Mouse (Mus musculus) cerebellum, adult 2 months (tissue): ENCODE data around the gene Lypd8. TPM values are rescaled to one million over a fixed set of nuclear protein-coding genes. Genes with fewer than 3 reads are reported as not detected.

ENCODE experiments used
- DNase-seq, 2 experiments: peaks; one replicate each; pipeline ENCODE4 v3.0.0; 2021
- H3K27ac ChIP-seq: fragments of 200-500 bp; 2 replicates; pipeline ENCODE4 v1.5.1; 2012; ENCODE audit warnings: low read length, control low read depth, inconsistent platforms; ENCODE audit not compliant: insufficient read depth
- H3K27me3 ChIP-seq: fragments of 200-500 bp; 2 replicates; pipeline ENCODE4 v1.6.1; 2012; ENCODE audit warnings: inconsistent platforms, mild to moderate bottlenecking, low read length, moderate library complexity; ENCODE audit not compliant: control insufficient read depth, insufficient read depth
- H3K4me1 ChIP-seq: fragments of 200-500 bp; 2 replicates; pipeline ENCODE4 v1.6.1; 2011; ENCODE audit warnings: low read length; ENCODE audit not compliant: control insufficient read depth, insufficient read depth
- H3K4me3 ChIP-seq: fragments of 200-500 bp; replicated peaks from 2 replicates; pipeline ENCODE3; 2011; ENCODE audit warnings: mild to moderate bottlenecking, low read depth, low read length, control low read depth; ENCODE audit not compliant: insufficient read depth
- CTCF ChIP-seq: fragments of 200-500 bp; IDR thresholded peaks from 2 replicates; pipeline ENCODE4 v1.5.1; 2011; ENCODE audit warnings: low read depth, mild to moderate bottlenecking, control low read depth, low read length, moderate library complexity, borderline replicate concordance; ENCODE audit not compliant: insufficient read depth
- POLR2A ChIP-seq: fragments of 200-500 bp; IDR thresholded peaks from 2 replicates; pipeline ENCODE4 v1.6.1; 2011; ENCODE audit warnings: low read length, control low read depth, borderline replicate concordance; ENCODE audit not compliant: insufficient read depth
- WGBS: fragments of 180-500 bp; shearing (Covaris S2); methylation state at CpG from one replicate; pipeline ENCODE4 v1.1.7; 2018; 5-methylcytosine and 5-hydroxymethylcytosine counted together
- polyA plus RNA-seq: library from polyadenylated mRNA; depleted of rRNA; stranded (reverse); fragments of >200 nt; gene quantifications from 2 replicates; pipeline ENCODE4 v1.2.3, GENCODE M21; 2012; rRNA removed

The Lypd8 gene
- polyA plus RNA-seq, 1 experiment = 0.10 TPM

GRCm38 (mm10) chr11:58418336-58418735 lies 39.5 kb downstream of the Lypd8 start:
- Histone ChIP-seq H3K27me3 (no peaks in the 10 kb centered on the region), H3K4me3 (no peak overlapping the region), H3K4me1 (no peaks in the 10 kb centered on the region), H3K27ac (no peak overlapping the region)
- WGBS = 87% methylated on average over 3 of the region's 3 CpGs
- DNase-seq = no peak
- TF ChIP-seq POLR2A = no peak
- no peak for TF ChIP-seq CTCF

- no peaks in the 10 kb centered on the region for H3K4me1 ChIP-seq
- TF ChIP-seq CTCF (no peak), POLR2A (no peak)
These were observed 42.0 kb downstream of the Lypd8 start, which contains the start of gene 1810065E05Rik for GRCm38 (mm10) chr11:58420815-58421214. Gene 1810065E05Rik (plus strand): TSS chr11:58421111.

GRCm38 (mm10) chr11:58432259-58432658 lies 53.4 kb downstream of the Lypd8 start, which contains the start of gene Gm12253:
Gene Gm12253 (plus strand): TSS chr11:58432559.
- no peak within 1 kb of the TSS for H3K27ac ChIP-seq
- 81% methylated on average over 3 of the region's 3 CpGs for WGBS
- TF ChIP-seq CTCF (no peak), POLR2A (no peak)
- H3K4me1 ChIP-seq = no peaks in the 10 kb centered on the region
- H3K27me3 ChIP-seq = no peaks in the 10 kb centered on the region; the same call in 1 of the 2 replicates
- no peak for DNase-seq
- no peak within 1 kb of the TSS for H3K4me3 ChIP-seq

More at GRCm38 (mm10) chr11:58420815-58421214, 42.0 kb downstream of the Lypd8 start, which contains the start of gene 1810065E05Rik:
- Histone ChIP-seq H3K4me3 (no peak within 1 kb of the TSS), H3K27me3 (no peaks in the 10 kb centered on the region), H3K27ac (no peak within 1 kb of the TSS)
- WGBS = 78% methylated on average over 1 of the region's 1 CpGs
- DNase-seq = no peak

- no peak overlapping the region for H3K27ac ChIP-seq
- DNase-seq = no peak
- no peak overlapping the region for H3K4me3 ChIP-seq
- TF ChIP-seq POLR2A (no peak), CTCF (no peak)
- no peaks in the 10 kb centered on the region for H3K4me1 ChIP-seq
- H3K27me3 ChIP-seq = no peaks in the 10 kb centered on the region; the same call in 1 of the 2 replicates
- WGBS = 72% methylated on average over 5 of the region's 5 CpGs
These were observed 59.0 kb downstream of the Lypd8 start for GRCm38 (mm10) chr11:58437866-58438265.

Other genes starting within 250 kb of the Lypd8 start
- gene Gemin5, start 210.5 kb upstream of the Lypd8 start, polyA plus RNA-seq = 8.7 and 9.1 TPM in 2 replicates
- gene Mrpl22, start 207.4 kb upstream of the Lypd8 start, polyA plus RNA-seq = 62.0 and 66.5 TPM in 2 replicates
- 3.3 and 4.9 TPM in 2 replicates for gene Igtp, start 179.5 kb upstream of the Lypd8 start, polyA plus RNA-seq
- 3.2 and 3.4 TPM in 2 replicates for gene Irgm2, start 179.4 kb upstream of the Lypd8 start, polyA plus RNA-seq
- gene 4930438A08Rik, start 104.2 kb upstream of the Lypd8 start, polyA plus RNA-seq = 0.06 TPM in 1 of 2 replicates, not detected in the other
- 74.5 and 81.1 TPM in 2 replicates for gene Zfp692, start 72.0 kb upstream of the Lypd8 start, polyA plus RNA-seq
- 45.5 and 45.9 TPM in 2 replicates for gene Zfp672, start 48.7 kb upstream of the Lypd8 start, polyA plus RNA-seq
- 63.3 and 64.5 TPM in 2 replicates for gene Sh3bp5l, start 48.3 kb upstream of the Lypd8 start, polyA plus RNA-seq
- not detected in 2 replicates for gene 1810065E05Rik, start 42.1 kb downstream of the Lypd8 start, polyA plus RNA-seq
- not detected in 2 replicates for gene Gm12253, start 53.5 kb downstream of the Lypd8 start, polyA plus RNA-seq
- not detected in 2 replicates for gene Lypd9, start 73.9 kb downstream of the Lypd8 start, polyA plus RNA-seq
- gene Olfr30, start 83.2 kb downstream of the Lypd8 start, polyA plus RNA-seq = not detected in 2 replicates
- gene Olfr332, start 113.5 kb downstream of the Lypd8 start, polyA plus RNA-seq = not detected in 2 replicates
- gene Olfr331, start 123.5 kb downstream of the Lypd8 start, polyA plus RNA-seq = not detected in 2 replicates
- gene Olfr330, start 155.8 kb downstream of the Lypd8 start, polyA plus RNA-seq = not detected in 2 replicates
- gene Olfr329-ps, start 167.4 kb downstream of the Lypd8 start, polyA plus RNA-seq = not detected in 2 replicates
- gene Olfr328, start 176.6 kb downstream of the Lypd8 start, polyA plus RNA-seq = 0.07 and 0.11 TPM in 2 replicates
- gene Olfr224, start 191.5 kb downstream of the Lypd8 start, polyA plus RNA-seq = 0.08 TPM in 1 of 2 replicates, not detected in the other
- gene Olfr325, start 198.7 kb downstream of the Lypd8 start, polyA plus RNA-seq = not detected in 2 replicates
- not detected in 2 replicates for gene Olfr324, start 216.1 kb downstream of the Lypd8 start, polyA plus RNA-seq
- not detected in 2 replicates for gene 2210407C18Rik, start 237.0 kb downstream of the Lypd8 start, polyA plus RNA-seq